Mouse (Mus musculus): ENCODE results near the gene Rabgef1. TPM values are rescaled to one million over a fixed set of nuclear protein-coding genes. Genes with fewer than 3 reads are reported as not detected.

The Rabgef1 gene
- total RNA-seq, 1 experiment = 17.0 TPM

GRCm38 (mm10) chr5:130171956-130172601, 481 bp downstream of the Rabgef1 start:
- peak overlapping the region; percentile 89 for H3K9ac ChIP-seq (ENCODE audit: insufficient read depth, low read depth, low read length, poor library complexity, severe bottlenecking)
- peaks cover 5 to 6% of the 10 kb centered on the region in 2 experiments; a peak in 3 of 4 replicates for H3K4me1 ChIP-seq (ENCODE audit: control insufficient read depth in 2 of 2, insufficient read depth in 2 of 2, low read length in 2 of 2, poor library complexity in 1 of 2)
- H3K36me3 ChIP-seq (ENCODE audit: control insufficient read depth, insufficient read depth, low read length, poor library complexity, severe bottlenecking) = no peaks in the 10 kb centered on the region
- H3K27ac ChIP-seq (ENCODE audit: insufficient read depth, low read depth, low read length, poor library complexity, severe bottlenecking) = no peak overlapping the region
- DNase-seq (ENCODE audit: low read depth, low spot score) = no peak
- in situ Hi-C loops (cut with MboI; ENCODE audit: low sequenced_read_pairs in 2 of 2, unreplicated experiment in 2 of 2) = no loop called here
- TF ChIP-seq ZC3H11A (IDR thresholded peaks at IDR 0.05; ENCODE audit: borderline replicate concordance, low read depth, low read length) (no peak), CHD2 (IDR thresholded peaks at IDR 0.05; ENCODE audit: low read depth, low read length) (no peak), HCFC1 (IDR thresholded peaks at IDR 0.05; ENCODE audit: borderline replicate concordance, insufficient read depth, low read length) (no peak), ZNF384 (IDR thresholded peaks at IDR 0.05; ENCODE audit: low read depth, low read length) (no peak), MAFK (IDR thresholded peaks at IDR 0.05; ENCODE audit: insufficient read depth, low read depth, low read length) (no peak)
- H3K9me3 ChIP-seq (ENCODE audit: control insufficient read depth, insufficient read depth, low read depth, low read length) = no peaks in the 10 kb centered on the region
- H3K4me3 ChIP-seq (ENCODE audit: insufficient read depth in 1 of 2, low read depth in 1 of 2, low read length in 2 of 2, poor library complexity in 1 of 2, severe bottlenecking in 1 of 2) = peak overlapping the region; percentile 99 to 100

- H3K4me3 ChIP-seq (ENCODE audit: insufficient read depth in 1 of 2, low read depth in 1 of 2, low read length in 2 of 2, poor library complexity in 1 of 2, severe bottlenecking in 1 of 2) = peak overlapping the region in 1 of 2 experiments; percentile 100; a peak in 1 of 4 replicates
- in situ Hi-C loops (cut with MboI; ENCODE audit: low sequenced_read_pairs in 2 of 2, unreplicated experiment in 2 of 2) = no loop called here
- TF ChIP-seq ZNF384 (IDR thresholded peaks at IDR 0.05; ENCODE audit: low read depth, low read length) (no peak), HCFC1 (IDR thresholded peaks at IDR 0.05; ENCODE audit: borderline replicate concordance, insufficient read depth, low read length) (no peak), ZC3H11A (IDR thresholded peaks at IDR 0.05; ENCODE audit: borderline replicate concordance, low read depth, low read length) (no peak), MAFK (IDR thresholded peaks at IDR 0.05; ENCODE audit: insufficient read depth, low read depth, low read length) (no peak), CHD2 (IDR thresholded peaks at IDR 0.05; ENCODE audit: low read depth, low read length) (no peak)
- H3K4me1 ChIP-seq (ENCODE audit: control insufficient read depth in 2 of 2, insufficient read depth in 2 of 2, low read length in 2 of 2, poor library complexity in 1 of 2) = peaks cover 5 to 8% of the 10 kb centered on the region in 2 experiments; a peak in 3 of 4 replicates
- H3K9me3 ChIP-seq (ENCODE audit: control insufficient read depth, insufficient read depth, low read depth, low read length) = no peaks in the 10 kb centered on the region
- H3K27ac ChIP-seq (ENCODE audit: insufficient read depth, low read depth, low read length, poor library complexity, severe bottlenecking) = no peak overlapping the region
- H3K9ac ChIP-seq (ENCODE audit: insufficient read depth, low read depth, low read length, poor library complexity, severe bottlenecking) = no peak overlapping the region; the same call in 1 of the 2 replicates
- no peak for DNase-seq (ENCODE audit: low read depth, low spot score)
- H3K36me3 ChIP-seq (ENCODE audit: control insufficient read depth, insufficient read depth, low read length, poor library complexity, severe bottlenecking) = no peaks in the 10 kb centered on the region
Measured at GRCm38 (mm10) chr5:130173012-130173411, 1.4 kb downstream of the Rabgef1 start.

- no peak for TF ChIP-seq MAFK (IDR thresholded peaks at IDR 0.05; ENCODE audit: insufficient read depth, low read depth, low read length)
- no peak for TF ChIP-seq HCFC1 (IDR thresholded peaks at IDR 0.05; ENCODE audit: borderline replicate concordance, insufficient read depth, low read length)
- TF ChIP-seq ZNF384 (IDR thresholded peaks at IDR 0.05; ENCODE audit: low read depth, low read length) = no peak
- TF ChIP-seq CHD2 (IDR thresholded peaks at IDR 0.05; ENCODE audit: low read depth, low read length) = no peak
- no peak for TF ChIP-seq ZC3H11A (IDR thresholded peaks at IDR 0.05; ENCODE audit: borderline replicate concordance, low read depth, low read length)
- Histone ChIP-seq H3K27ac (ENCODE audit: insufficient read depth, low read depth, low read length, poor library complexity, severe bottlenecking) (no peak overlapping the region), H3K36me3 (ENCODE audit: control insufficient read depth, insufficient read depth, low read length, poor library complexity, severe bottlenecking) (no peaks in the 10 kb centered on the region), H3K4me1 (ENCODE audit: control insufficient read depth in 2 of 2, insufficient read depth in 2 of 2, low read length in 2 of 2, poor library complexity in 1 of 2) (peaks cover 6 to 8% of the 10 kb centered on the region in 2 experiments), H3K9ac (ENCODE audit: insufficient read depth, low read depth, low read length, poor library complexity, severe bottlenecking) (0 out of 2 replicates have a peak overlapping the region, but pooled peaks have one; percentile 31), H3K4me3 (ENCODE audit: insufficient read depth in 1 of 2, low read depth in 1 of 2, low read length in 2 of 2, poor library complexity in 1 of 2, severe bottlenecking in 1 of 2) (no peak overlapping the region), H3K9me3 (ENCODE audit: control insufficient read depth, insufficient read depth, low read depth, low read length) (no peaks in the 10 kb centered on the region)
- in situ Hi-C loops (cut with MboI; ENCODE audit: low sequenced_read_pairs in 2 of 2, unreplicated experiment in 2 of 2) = no loop called here
- no peak for DNase-seq (ENCODE audit: low read depth, low spot score)
Measured at GRCm38 (mm10) chr5:130177871-130178270, 6.3 kb downstream of the Rabgef1 start.

GRCm38 (mm10) chr5:130180362-130180761, 8.8 kb downstream of the Rabgef1 start:
- Histone ChIP-seq H3K4me1 (ENCODE audit: control insufficient read depth in 2 of 2, insufficient read depth in 2 of 2, low read length in 2 of 2, poor library complexity in 1 of 2) (peaks cover 4 to 7% of the 10 kb centered on the region in 2 experiments; a peak in 3 of 4 replicates), H3K27ac (ENCODE audit: insufficient read depth, low read depth, low read length, poor library complexity, severe bottlenecking) (peak overlapping the region; percentile 37; the same call in 1 of the 2 replicates), H3K36me3 (ENCODE audit: control insufficient read depth, insufficient read depth, low read length, poor library complexity, severe bottlenecking) (no peaks in the 10 kb centered on the region), H3K4me3 (ENCODE audit: insufficient read depth in 1 of 2, low read depth in 1 of 2, low read length in 2 of 2, poor library complexity in 1 of 2, severe bottlenecking in 1 of 2) (no peak overlapping the region), H3K9me3 (ENCODE audit: control insufficient read depth, insufficient read depth, low read depth, low read length) (no peaks in the 10 kb centered on the region), H3K9ac (ENCODE audit: insufficient read depth, low read depth, low read length, poor library complexity, severe bottlenecking) (no peak overlapping the region)
- DNase-seq (ENCODE audit: low read depth, low spot score) = no peak
- TF ChIP-seq CHD2 (IDR thresholded peaks at IDR 0.05; ENCODE audit: low read depth, low read length) = no peak
- in situ Hi-C loops (cut with MboI; ENCODE audit: low sequenced_read_pairs in 2 of 2, unreplicated experiment in 2 of 2) = no loop called here
